Mouse (Mus musculus): ENCODE data around the gene Ctbp1.

Ctbp1 gene

GRCm38 (mm10) chr5:33244377-33244920 lies 30.3 kb downstream of the Ctbp1 start:
- peak; percentile 84 for DNase-seq (ENCODE audit: low read depth, low spot score)

- DNase-seq (ENCODE audit: low read depth, low spot score), result no peak
Measured at GRCm38 (mm10) chr5:33239934-33240333, 34.9 kb downstream of the Ctbp1 start.

DNA sequence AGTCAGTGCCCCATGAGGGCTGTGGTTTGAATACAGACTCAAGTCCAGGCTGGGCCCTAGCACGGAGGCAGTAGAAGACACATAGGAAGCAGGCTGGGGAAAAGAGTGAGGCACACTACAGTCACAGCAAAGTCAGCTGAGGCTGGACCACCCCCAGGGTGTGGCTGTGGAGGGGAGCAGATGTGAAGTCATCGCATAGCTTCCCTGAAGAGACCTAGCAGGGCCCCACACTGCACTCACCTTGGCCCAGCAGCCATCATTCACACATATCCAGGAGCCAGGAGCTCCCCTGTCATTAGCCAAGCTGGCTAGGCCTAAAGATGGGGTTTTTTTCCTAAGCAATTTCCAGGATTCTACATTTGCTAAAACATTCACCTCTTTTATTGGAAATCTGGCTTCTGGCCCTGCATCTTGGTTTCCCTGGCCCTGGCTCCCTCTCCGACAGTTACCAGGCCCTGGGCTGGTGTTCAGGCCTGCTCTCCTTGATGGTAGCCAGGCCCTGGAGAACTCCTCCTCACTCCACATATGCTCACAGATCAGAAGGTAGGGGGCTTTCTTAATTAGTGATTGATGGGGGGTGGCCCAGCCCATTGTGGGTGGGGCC lies 35.6 kb downstream of the Ctbp1 start:
- DNase-seq (ENCODE audit: low read depth, low spot score), result peak; percentile 75

GRCm38 (mm10) chr5:33238256-33238645 lies 36.5 kb downstream of the Ctbp1 start:
- peak; percentile 90 for DNase-seq (ENCODE audit: low read depth, low spot score)

DNA sequence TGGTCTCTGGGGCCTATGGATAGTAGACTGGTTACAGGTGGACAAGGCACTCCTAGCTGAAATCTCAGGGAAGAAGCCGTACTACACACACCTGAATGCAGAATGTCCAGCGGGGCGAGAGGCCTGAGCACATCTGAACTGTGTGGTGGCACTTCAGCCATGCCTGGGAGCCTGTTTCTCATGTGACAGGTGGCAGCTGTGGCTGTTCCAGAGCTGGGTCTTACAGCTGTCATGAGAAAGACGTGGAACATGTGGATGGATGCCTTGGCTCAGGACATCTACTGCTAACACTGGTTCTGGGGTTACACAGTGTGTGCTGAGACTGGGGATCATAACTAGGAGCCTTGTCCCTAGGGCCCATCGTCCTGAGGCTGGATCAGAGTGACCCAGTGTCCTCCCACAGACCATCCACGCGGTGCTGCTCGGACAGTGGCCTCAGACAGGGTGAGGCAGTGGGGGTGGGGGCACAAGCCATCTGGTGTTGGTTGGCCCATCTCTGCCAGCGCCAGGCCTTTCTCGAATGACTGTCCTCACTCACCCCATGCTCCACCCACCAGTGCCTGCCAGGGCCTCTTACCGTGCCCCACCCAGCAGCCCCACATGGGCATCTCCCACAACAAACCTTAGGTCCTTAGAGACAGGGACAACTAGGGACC lies 37.1 kb downstream of the Ctbp1 start:
- DNase-seq (ENCODE audit: low read depth, low spot score), result peak; percentile 82

GRCm38 (mm10) chr5:33234391-33235031 lies 40.3 kb downstream of the Ctbp1 start:
- peak; percentile 84 for DNase-seq (ENCODE audit: low read depth, low spot score)

- DNase-seq (ENCODE audit: low read depth, low spot score), result peak; percentile 58
Measured at GRCm38 (mm10) chr5:33232791-33233190, 42.0 kb downstream of the Ctbp1 start.

- no peak for DNase-seq (ENCODE audit: low read depth, low spot score)
Measured at GRCm38 (mm10) chr5:33230285-33230684, 44.5 kb downstream of the Ctbp1 start.

DNA sequence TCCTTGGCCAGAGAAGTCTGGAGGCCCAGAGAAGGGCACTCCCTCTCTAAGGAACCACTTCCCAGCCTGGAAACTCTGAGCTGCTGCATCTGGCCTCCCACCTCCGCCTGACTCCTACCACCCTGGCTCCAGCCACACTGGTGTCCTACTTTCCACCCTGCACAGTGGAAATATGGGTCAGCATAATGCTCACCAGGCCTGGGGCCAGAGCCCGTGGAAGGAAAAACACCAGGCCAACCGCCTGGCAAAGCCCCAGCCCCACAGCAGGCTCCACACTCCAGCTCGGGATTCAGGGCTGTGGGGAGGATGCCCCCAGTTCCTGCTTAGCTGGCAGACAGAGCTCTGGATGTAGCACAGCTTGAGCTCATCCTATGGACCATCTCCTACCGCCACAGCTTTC lies 46.4 kb downstream of the Ctbp1 start:
- DNase-seq (ENCODE audit: low read depth, low spot score), result peak; percentile 56

GRCm38 (mm10) chr5:33225673-33226072 lies 49.1 kb downstream of the Ctbp1 start:
- DNase-seq (ENCODE audit: low read depth, low spot score), result no peak

DNA sequence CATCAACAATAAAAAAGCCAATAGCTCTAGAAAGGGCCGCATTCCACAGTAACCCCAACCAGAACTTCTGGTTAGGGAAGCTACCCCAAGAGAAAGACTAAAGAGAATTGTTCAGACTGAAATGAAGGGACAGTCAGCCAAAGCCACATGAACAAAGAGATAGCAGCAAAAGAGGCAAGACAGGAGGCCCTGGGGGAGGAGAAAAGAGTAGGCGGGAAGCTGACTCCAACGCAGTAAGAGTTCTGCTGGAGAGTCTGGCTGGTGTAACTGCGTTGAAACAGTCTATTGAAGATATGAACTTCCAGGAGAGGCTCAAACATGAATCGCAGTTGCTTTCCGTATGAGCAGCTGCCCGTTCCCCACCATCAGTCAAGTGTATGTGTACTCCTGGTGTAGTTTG lies 50.3 kb downstream of the Ctbp1 start:
- no peak for DNase-seq (ENCODE audit: low read depth, low spot score)

- DNase-seq (ENCODE audit: low read depth, low spot score), result peak; percentile 55
Measured at GRCm38 (mm10) chr5:33222841-33223744, 51.7 kb downstream of the Ctbp1 start.

GRCm38 (mm10) chr5:33222389-33222788 lies 52.4 kb downstream of the Ctbp1 start:
- DNase-seq (ENCODE audit: low read depth, low spot score), result no peak

- DNase-seq (ENCODE audit: low read depth, low spot score), result peak; percentile 89
Measured at GRCm38 (mm10) chr5:33220350-33221044, 54.3 kb downstream of the Ctbp1 start.

GRCm38 (mm10) chr5:33219831-33220230 lies 55.0 kb downstream of the Ctbp1 start:
- DNase-seq (ENCODE audit: low read depth, low spot score), result no peak

GRCm38 (mm10) chr5:33218746-33219449 lies 55.9 kb downstream of the Ctbp1 start:
- no peak for DNase-seq (ENCODE audit: low read depth, low spot score)

- DNase-seq (ENCODE audit: low read depth, low spot score), result peak; percentile 66
Measured at GRCm38 (mm10) chr5:33218081-33218480, 56.7 kb downstream of the Ctbp1 start, which contains the start of gene Spon2. TSS of gene Spon2 (minus strand) at chr5:33218455.

GRCm38 (mm10) chr5:33217663-33218062 lies 57.1 kb downstream of the Ctbp1 start:
- DNase-seq (ENCODE audit: low read depth, low spot score), result no peak

DNA sequence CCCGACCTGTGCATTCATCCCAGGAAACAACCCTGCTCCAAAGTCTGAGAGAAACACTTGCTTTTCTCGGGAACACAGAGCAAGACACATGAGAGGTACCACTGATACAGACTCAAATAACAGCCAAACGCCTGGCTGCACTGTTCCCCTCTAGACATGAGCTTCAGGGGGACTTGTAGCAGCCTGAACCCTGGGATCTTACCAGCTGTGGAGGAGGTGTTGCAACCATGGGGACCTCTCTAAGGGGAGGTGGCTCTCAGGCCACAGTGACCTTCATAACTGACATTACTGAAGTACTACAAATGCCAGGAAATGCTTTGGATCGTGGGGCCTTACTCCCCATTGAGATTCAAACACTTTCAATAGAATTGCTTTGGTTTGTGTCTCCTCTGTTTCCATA lies 60.1 kb downstream of the Ctbp1 start:
- no peak for DNase-seq (ENCODE audit: low read depth, low spot score)

- DNase-seq (ENCODE audit: low read depth, low spot score), result no peak
Measured at GRCm38 (mm10) chr5:33211254-33211653, 63.5 kb downstream of the Ctbp1 start.

All from 3T3-L1 (cell line).